Mouse (Mus musculus): ENCODE results near the gene Pcnx3. TPM values are rescaled to one million over a fixed set of nuclear protein-coding genes. Genes with fewer than 3 reads are reported as not detected.

The Pcnx3 gene
- total and polyA plus RNA-seq, 3 experiments: 7.1 to 34.5 (median 28.6) TPM

- peaks cover 9 to 23% of the 10 kb centered on the region in 2 experiments for H3K4me1 ChIP-seq (ENCODE audit: control insufficient read depth in 1 of 2, insufficient read depth in 2 of 2)
- no peaks in the 10 kb centered on the region for H3K27me3 ChIP-seq (replicated peaks)
- no peak overlapping the region for H3K4me3 ChIP-seq (replicated peaks in 1 of 3; ENCODE audit: low read depth in 2 of 3, low read length in 2 of 3, poor library complexity in 1 of 3)
- H3K4me2 ChIP-seq (ENCODE audit: insufficient read depth, low read depth, poor library complexity, severe bottlenecking): peak overlapping the region; percentile 42
- no peak overlapping the region for H3K9ac ChIP-seq (ENCODE audit: insufficient read depth, low read depth)
- dilution Hi-C loops (cut with MboI; ENCODE audit: extremely low pct_ligation_motif_present, extremely low pct_unique_long_range_greater_than_20kb, low sequenced_read_pairs): no loop called here
- peak overlapping the region; percentile 35; the same call in 1 of the 2 replicates for H3K27ac ChIP-seq (ENCODE audit: insufficient read depth, low read depth)
- no peak for DNase-seq (ENCODE audit: extremely low read depth)
- peaks cover 65 to 86% of the 10 kb centered on the region in 2 experiments for H3K36me3 ChIP-seq (replicated peaks in 1 of 2; ENCODE audit: control insufficient read depth in 1 of 2, insufficient read depth in 1 of 2, low read length in 1 of 2)
- in situ Hi-C loops (cut with MboI; ENCODE audit: low pct_ligation_motif_present, low pct_unique_long_range_greater_than_20kb, low sequenced_read_pairs): no loop called here
- no peak for TF ChIP-seq KAT2A (IDR thresholded peaks at IDR 0.05; ENCODE audit: insufficient replicate concordance, low read length)
- no peak; the same call in 1 of the 2 replicates for TF ChIP-seq MAX (IDR thresholded peaks at IDR 0.05; ENCODE audit: low read length)
- no peak for TF ChIP-seq SMC3 (IDR thresholded peaks at IDR 0.05; ENCODE audit: low read depth, low read length)
- no peak for TF ChIP-seq MAFK (IDR thresholded peaks at IDR 0.05; ENCODE audit: insufficient replicate concordance, low read length)
- TF ChIP-seq CHD2 (IDR thresholded peaks at IDR 0.05; ENCODE audit: low read length): peak; percentile 44; the same call in 1 of the 2 replicates
- peaks cover 4% of the 10 kb centered on the region for H3K9me3 ChIP-seq (replicated peaks; ENCODE audit: low read length)
- H3K79me2 ChIP-seq (replicated peaks; ENCODE audit: control insufficient read depth, extremely low read depth, insufficient read depth, poor library complexity, severe bottlenecking): no peaks in the 10 kb centered on the region
Measured at GRCm38 (mm10) chr19:5649298-5649741, 39.4 kb downstream of the Pcnx3 start.

DNA sequence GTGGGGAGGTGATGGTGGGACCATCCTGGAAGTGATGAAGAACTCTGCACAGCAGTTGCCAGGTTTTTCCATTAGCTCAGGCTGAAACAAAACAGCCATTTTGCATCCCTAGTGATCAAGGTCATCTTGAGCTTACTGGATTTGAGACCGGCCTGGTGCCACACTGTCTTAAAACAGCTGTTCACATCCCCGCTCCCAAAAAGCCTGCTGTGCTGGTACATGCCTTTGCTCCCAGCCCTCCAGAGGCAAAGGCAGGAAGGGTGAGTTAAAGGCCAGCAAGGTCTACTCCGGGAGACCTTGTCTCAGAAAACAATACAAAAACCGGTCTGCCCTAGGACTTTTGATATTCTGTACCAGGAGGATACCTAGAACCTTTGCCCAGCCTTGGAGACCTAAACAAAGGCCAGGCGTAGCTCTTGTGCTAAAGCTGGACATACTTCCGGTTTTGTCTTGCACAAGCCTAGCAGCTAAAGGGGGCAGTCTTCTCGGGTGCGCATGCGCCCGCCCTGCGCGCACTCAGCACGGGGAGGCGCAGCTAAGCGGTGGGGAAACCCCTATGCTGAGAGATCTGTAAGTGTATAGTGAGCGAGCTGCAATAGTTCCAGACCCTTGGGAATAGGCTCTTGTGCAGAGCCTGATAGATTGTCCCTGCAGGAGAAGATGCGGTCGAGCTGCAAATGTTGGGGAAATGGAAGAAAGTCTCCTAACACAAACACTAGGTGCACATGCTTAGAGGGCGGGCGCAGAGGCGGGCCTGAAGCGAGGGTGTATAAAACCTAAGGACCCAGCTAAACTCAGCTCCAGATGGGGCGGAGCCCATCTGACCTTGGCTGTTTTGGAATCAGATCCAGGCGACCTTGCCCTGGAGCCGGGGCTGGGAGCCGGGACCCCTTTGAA, 40.1 kb downstream of the Pcnx3 start:
- Histone ChIP-seq H3K4me1 (ENCODE audit: control insufficient read depth in 1 of 2, insufficient read depth in 2 of 2) (peaks cover 9 to 23% of the 10 kb centered on the region in 2 experiments), H3K9me3 (replicated peaks; ENCODE audit: low read length) (no peaks in the 10 kb centered on the region), H3K27me3 (replicated peaks) (no peaks in the 10 kb centered on the region), H3K36me3 (replicated peaks in 1 of 2; ENCODE audit: control insufficient read depth in 1 of 2, insufficient read depth in 1 of 2, low read length in 1 of 2) (peaks cover 64 to 86% of the 10 kb centered on the region in 2 experiments), H3K4me2 (ENCODE audit: insufficient read depth, low read depth, poor library complexity, severe bottlenecking) (peak overlapping the region; percentile 42), H3K4me3 (replicated peaks in 1 of 3; ENCODE audit: low read depth in 2 of 3, low read length in 2 of 3, poor library complexity in 1 of 3) (no peak overlapping the region), H3K27ac (ENCODE audit: insufficient read depth, low read depth) (peak overlapping the region; percentile 76), H3K9ac (ENCODE audit: insufficient read depth, low read depth) (peak overlapping the region; percentile 47), H3K79me2 (replicated peaks; ENCODE audit: control insufficient read depth, extremely low read depth, insufficient read depth, poor library complexity, severe bottlenecking) (no peaks in the 10 kb centered on the region)
- in situ Hi-C loops (cut with MboI; ENCODE audit: low pct_ligation_motif_present, low pct_unique_long_range_greater_than_20kb, low sequenced_read_pairs): no loop called here
- no peak for TF ChIP-seq MYC (IDR thresholded peaks at IDR 0.05; ENCODE audit: low read depth, low read length)
- no peak for TF ChIP-seq E2F4 (IDR thresholded peaks at IDR 0.05; ENCODE audit: insufficient replicate concordance, low read depth, low read length)
- 0 out of 2 replicates have a peak, but pooled peaks have one; percentile 30 for TF ChIP-seq TCF12 (IDR thresholded peaks at IDR 0.05; ENCODE audit: low read depth, low read length)
- TF ChIP-seq IRF4 (IDR thresholded peaks at IDR 0.05; ENCODE audit: low read depth, low read length): peak; percentile 7; the same call in 1 of the 2 replicates
- peak; percentile 59; the same call in 1 of the 2 replicates for TF ChIP-seq TBP (conservative IDR thresholded peaks at IDR 0.05; ENCODE audit: low read depth, low read length)
- peak; percentile 29; the same call in 1 of the 2 replicates for TF ChIP-seq BHLHE40 (IDR thresholded peaks at IDR 0.05; ENCODE audit: low read depth, low read length)
- TF ChIP-seq ETS1 (conservative IDR thresholded peaks at IDR 0.05; ENCODE audit: low read depth, low read length): no peak
- peak in 1 of 2 experiments; percentile 19; a peak in 1 of 4 replicates for TF ChIP-seq CTCF (conservative IDR thresholded peaks at IDR 0.05 in 1 of 2, IDR thresholded peaks at IDR 0.05 in 1 of 2; ENCODE audit: low read depth in 2 of 2, low read length in 2 of 2)
- TF ChIP-seq NRF1 (IDR thresholded peaks at IDR 0.05; ENCODE audit: low read depth, low read length): peak; percentile 99
- TF ChIP-seq POLR2A (IDR thresholded peaks at IDR 0.05; ENCODE audit: low read depth, low read length): peak; percentile 74
- no peak for TF ChIP-seq GABPA (IDR thresholded peaks at IDR 0.05; ENCODE audit: insufficient replicate concordance, low read depth, low read length)
- TF ChIP-seq ELF1 (IDR thresholded peaks at IDR 0.05; ENCODE audit: low read depth, low read length): peak; percentile 95
- peak; percentile 52; the same call in 1 of the 2 replicates for TF ChIP-seq NELFE (IDR thresholded peaks at IDR 0.05; ENCODE audit: low read depth, low read length)
- no peak for TF ChIP-seq JUND (conservative IDR thresholded peaks at IDR 0.05; ENCODE audit: low read depth, low read length)
- 0 out of 2 replicates have a peak, but pooled peaks have one; percentile 19 for TF ChIP-seq POLR2AphosphoS2 (IDR thresholded peaks at IDR 0.05; ENCODE audit: low read depth, low read length)
- peak; percentile 92 for DNase-seq (ENCODE audit: extremely low read depth)
- dilution Hi-C loops (cut with MboI; ENCODE audit: extremely low pct_ligation_motif_present, extremely low pct_unique_long_range_greater_than_20kb, low sequenced_read_pairs): no loop called here
